Mouse (Mus musculus) liver, embryonic 14.5 days (tissue): ENCODE data around the gene Gm10721.
"Not testable (repeated sequence)": the region's sequence is repeated elsewhere in the genome, so short reads cannot be mapped to it uniquely, and the experiment has no call there.

Experiments used
- CTCF ChIP-seq: IDR thresholded peaks from 2 replicates; pipeline ENCODE4 v1.5.1; 2016; ENCODE audit warnings: antibody characterized with exemption, low read depth, control low read depth
- EP300 ChIP-seq: IDR thresholded peaks from 2 replicates; pipeline ENCODE4 v1.6.1; 2016; ENCODE audit warnings: antibody characterized with exemption, low read depth

DNA sequence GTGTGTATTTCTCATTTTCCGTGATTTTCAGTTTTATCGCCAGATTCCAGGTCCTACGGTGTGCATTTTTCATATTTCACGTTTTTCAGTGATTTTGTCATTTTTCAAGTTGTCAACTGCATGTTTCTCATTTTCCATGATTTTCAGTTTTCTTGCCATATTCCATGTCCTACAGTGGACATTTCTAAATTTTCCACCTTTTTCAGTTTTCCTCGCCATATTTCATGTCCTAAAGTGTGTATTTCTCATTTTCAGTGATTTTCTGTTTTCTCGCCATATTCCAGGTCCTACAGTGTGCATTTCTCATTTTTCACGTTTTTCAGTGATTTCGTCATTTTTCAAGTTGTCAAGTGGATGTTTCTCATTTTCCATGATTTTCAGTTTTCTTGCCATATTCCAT, 11.9 kb upstream of the Gm10721 start:
- TF ChIP-seq CTCF, EP300: not testable (repeated sequence)
